Mouse (Mus musculus) lung, postnatal 4 days (tissue): ENCODE data around the gene Larp7.

ENCODE experiments used
- DNase-seq, 2 experiments: peaks; one replicate each; pipeline ENCODE4 v3.0.0; 2021

The Larp7 gene

DNA sequence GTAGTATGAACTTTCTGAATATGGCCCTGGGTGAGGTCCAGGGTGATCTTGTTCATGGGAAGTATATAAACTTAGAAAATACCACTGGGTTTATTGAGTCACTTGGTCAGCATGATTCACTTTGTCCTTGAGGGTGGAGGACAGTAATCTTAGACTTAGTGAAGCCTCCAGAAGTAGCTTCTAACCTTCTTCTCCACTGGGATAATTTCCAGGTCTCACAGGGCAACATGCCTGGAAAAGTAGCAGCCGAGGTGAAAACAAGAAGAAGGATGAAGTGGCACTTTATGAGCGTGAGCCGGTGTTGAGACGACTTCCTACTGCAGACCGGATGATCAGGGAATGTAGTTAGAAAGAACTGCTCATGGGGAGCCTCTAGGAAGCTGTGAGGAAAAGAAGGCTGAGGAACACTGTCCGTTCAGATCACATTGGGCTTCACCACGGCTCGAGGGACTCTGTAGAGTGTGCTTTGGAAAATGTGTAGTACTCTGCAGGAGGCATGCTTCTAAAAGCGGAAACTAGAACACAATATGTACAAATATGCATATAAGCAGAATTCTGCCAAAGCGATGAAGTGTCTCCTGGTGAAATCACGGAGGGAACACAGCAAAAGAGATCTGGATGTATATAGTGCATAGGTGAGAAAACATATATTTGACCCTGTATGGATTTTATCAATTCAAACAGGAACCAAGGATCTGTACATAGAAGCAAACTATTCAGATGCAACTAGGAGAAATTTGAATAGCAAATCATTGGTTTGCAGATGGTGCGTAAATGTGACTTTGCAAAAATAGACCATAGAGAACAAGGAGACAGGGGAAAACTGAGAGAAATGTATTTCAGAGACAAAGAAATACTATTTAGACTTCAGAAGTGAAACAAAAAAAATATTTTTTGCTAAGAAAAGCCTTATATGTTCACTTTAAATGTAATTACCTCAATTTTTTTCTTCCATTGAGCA, 41.1 kb downstream of the Larp7 start:
- DNase-seq: no peak

DNA sequence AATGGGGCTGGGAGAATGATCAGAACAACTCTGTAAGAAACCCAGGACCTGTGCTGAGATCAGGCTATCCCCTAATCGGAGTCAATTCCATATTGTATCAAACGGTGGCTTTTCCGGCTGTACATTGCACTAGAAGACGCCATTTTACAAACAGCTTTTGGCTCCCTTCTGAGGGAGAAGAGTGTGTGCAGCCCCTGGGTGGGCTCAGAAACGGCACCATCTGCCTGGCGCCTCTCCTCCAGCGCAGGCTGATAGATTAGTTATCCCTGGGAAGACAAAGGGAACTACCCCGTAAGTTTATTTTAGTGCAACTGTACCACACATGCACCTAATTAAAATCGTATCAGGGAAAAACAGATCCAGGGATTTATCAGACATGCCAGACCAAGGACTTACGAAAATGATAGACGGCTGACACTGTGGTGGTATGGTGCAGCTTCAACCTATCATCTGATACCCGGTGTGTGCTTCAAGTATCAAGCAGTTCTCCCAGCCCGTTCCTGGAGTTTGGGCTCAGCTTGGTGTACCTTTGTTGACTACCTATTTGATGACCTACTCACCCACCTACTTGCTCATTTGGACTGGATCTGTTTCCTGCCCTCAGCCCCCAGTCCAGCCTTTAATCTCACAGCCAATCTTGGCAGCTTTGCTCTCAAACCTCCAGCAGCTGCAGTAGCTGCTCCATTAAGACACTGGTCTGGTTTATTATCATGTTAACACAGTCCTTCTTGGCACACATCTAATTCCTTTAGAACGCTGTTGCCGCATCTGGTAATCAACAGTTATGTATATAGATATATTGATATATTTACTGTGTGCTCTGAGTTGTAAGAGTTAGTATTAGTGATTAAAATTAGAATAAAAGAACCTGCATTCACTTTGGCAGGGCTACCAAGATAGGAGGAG, 45.0 kb downstream of the Larp7 start:
- DNase-seq: no peak

DNA sequence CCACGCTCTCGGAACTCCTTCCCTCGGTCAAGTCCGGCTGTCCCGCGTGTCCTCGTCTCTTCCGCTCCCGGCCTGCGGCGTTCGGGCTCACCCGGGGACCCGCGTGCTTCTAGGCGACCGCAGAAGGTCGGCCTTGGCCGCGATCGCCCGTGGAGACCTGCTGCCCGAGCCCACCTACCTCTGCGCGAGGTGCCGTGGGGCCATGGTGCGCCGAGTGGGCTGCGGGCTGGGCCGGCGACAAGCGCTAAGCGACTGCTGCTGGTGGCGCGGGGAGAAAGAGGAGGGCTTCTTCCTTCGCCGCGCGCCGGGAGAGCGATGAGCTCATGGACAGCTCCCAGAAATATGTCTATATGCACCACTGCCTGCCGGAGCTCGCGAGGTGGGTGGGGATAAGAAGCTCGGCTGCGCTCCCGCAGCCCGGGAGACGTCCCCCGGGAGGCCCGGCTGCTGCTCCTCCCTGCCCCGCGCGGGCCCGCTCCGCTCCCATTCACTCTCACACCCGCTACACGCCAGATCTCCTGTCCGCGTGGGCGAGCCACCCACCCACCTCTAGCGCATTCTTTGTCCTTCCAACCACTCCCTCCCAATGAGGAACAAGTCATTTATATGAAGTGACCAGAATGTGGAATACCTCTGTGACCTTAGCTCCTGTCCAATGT, 54.3 kb downstream of the Larp7 start, which contains the start of gene Ank2:
Gene Ank2, minus strand, starts transcription at position 609 of the 659 bp plus-strand sequence.
- peak; percentile 56 to 69 for DNase-seq

DNA sequence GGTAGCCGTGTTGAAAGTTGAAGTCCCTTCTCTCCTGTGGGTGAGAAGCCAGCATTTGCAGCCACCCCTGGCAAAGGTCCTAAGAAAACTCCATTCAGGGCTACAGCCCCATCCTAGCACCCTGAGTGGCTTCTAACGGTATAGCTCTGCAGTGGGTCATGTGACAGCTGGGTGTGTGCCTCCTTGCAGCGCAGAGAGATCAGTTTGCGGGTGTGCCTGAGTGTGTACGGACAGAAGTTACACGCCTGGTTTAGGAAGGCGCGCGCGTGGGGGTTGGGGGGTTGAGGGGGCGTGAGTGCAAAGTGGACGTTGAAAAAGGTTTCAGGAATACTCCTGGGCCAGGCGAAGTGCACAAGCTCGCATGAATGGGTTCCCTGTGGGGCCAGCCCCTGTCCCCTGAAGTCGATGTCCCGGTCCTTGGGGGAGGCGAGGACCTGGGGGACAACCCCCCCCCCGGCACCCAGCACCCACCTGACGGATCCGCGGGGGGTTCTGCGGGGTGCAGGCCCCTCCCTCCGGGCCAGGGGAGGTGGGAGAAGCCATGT, 54.9 kb downstream of the Larp7 start:
- DNase-seq: peak in 1 of 2 experiments; percentile 29

- no peak for DNase-seq
Measured at GRCm38 (mm10) chr3:127492663-127493062, 60.5 kb downstream of the Larp7 start.

DNA sequence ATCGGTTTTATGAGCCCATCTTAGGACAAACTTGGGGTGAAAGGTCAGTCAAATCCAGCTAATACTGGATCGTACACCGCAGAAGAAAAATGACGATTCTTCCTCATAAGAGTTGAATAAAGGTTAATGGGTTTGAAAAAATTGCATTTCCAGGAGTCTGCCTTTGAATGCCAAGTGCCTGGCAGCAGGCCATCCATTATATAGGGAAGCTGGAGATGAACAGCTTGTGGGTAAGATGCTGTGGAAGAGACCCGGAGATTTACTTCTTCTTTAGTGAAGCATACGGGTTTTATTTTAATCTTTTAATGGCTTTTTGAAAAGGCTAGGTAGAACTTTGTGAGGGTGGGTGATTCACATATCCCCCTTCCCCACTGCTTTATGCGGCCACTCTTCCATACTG, 65.8 kb downstream of the Larp7 start:
- no peak for DNase-seq
